Mouse (Mus musculus): ENCODE measurements around the gene Ncam2.

DNA sequence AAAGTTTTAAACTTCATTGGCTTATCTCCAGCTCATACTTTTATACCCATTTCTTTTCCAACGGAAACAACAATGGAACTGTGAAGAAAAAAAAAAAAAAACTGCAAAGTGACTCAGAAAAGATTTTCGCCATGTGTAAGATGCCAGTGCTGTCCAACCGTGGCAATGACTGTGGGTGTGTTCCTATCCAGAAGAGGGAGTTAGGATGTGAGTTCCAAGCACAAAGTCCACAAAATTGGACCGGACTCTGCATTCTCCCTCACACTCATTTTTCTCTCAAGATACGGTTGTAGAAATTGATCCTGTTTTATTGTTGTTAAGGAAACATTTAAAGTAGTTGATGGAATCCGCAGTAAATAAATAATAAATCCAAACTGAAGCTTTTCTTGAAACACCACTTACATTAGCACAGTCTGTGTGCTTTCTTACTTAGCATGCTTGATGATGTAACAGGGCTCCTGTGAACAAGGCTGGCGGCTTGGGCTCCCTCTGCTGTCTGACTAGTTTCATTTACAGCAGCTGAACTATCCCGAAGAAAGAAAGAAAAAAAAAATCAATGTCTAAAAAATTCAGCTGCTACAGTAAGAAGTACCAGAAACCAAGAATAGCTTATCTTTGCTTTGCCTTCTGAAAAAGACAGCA lies 25.1 kb upstream of the Ncam2 start:
- TF ChIP-seq CTCF (IDR thresholded peaks at IDR 0.05; ENCODE audit: control insufficient read depth, insufficient read depth, insufficient replicate concordance, low read depth, low read length) (no peak; the same call in 1 of the 2 replicates), POLR2A (IDR thresholded peaks at IDR 0.05; ENCODE audit: control insufficient read depth, low read depth, low read length) (no peak)

Data from testis, adult 2 months (tissue).